Comparison of ENCODE assay signal across 8 mouse cellular contexts in genomic region chr19:4712156-4712780, GRCm38 (mm10). TPM values are rescaled to one million over a fixed set of nuclear protein-coding genes. Genes with fewer than 3 reads are reported as not detected.
A peak's percentile ranks its signal among the peaks of the same experiment; 100 is the strongest.
DNase-seq lines count a peak whose midpoint lies in the region; ATAC-seq and TF ChIP-seq lines count a peak whose summit lies in the region.

No protein-coding gene starts in this region.

- peak overlapping the region; percentile 94 for H3K4me2 ChIP-seq in heart, embryonic 12.5 days
- H3K4me2 ChIP-seq in forebrain, embryonic 11.5 days (ENCODE audit: low read depth, low read length, severe bottlenecking) = peak overlapping the region; percentile 92
- peak overlapping the region; percentile 71 for H3K4me2 ChIP-seq in liver, embryonic 12.5 days
- H3K4me2 ChIP-seq in stomach, postnatal 0 days (replicated peaks; ENCODE audit: low read depth) = peak overlapping the region; percentile 92

- under 1% methylated on average over 59 of the region's 60 CpGs for WGBS in heart, embryonic 12.5 days
- WGBS in forebrain, embryonic 11.5 days = under 1% methylated on average over 57 of the region's 60 CpGs
- under 1% methylated on average over 59 of the region's 60 CpGs for WGBS in liver, embryonic 12.5 days (ENCODE audit: insufficient replicate concordance)
- 2% methylated on average over 48 of the region's 60 CpGs for WGBS in stomach, postnatal 0 days

- TF ChIP-seq POLR2A in bone marrow macrophage, adult 2 months (IDR thresholded peaks at IDR 0.05; ENCODE audit: borderline replicate concordance, low read depth, low read length) = no peak

- H3K9me3 ChIP-seq in heart, embryonic 12.5 days (replicated peaks) = no peaks in the 10 kb centered on the region
- H3K9me3 ChIP-seq in forebrain, embryonic 11.5 days (ENCODE audit: control insufficient read depth, low read length) = no peaks in the 10 kb centered on the region
- no peaks in the 10 kb centered on the region for H3K9me3 ChIP-seq in liver, embryonic 12.5 days (replicated peaks)
- H3K9me3 ChIP-seq in stomach, postnatal 0 days (ENCODE audit: control insufficient read depth, low read length) = no peaks in the 10 kb centered on the region

- TF ChIP-seq CTCF in bone marrow macrophage, adult 2 months (IDR thresholded peaks at IDR 0.05; ENCODE audit: low read depth, low read length) = no peak
- TF ChIP-seq CTCF in stomach, postnatal 0 days (IDR thresholded peaks at IDR 0.05; ENCODE audit: low read depth) = no peak

- H3K9ac ChIP-seq in heart, embryonic 12.5 days = peak overlapping the region; percentile 55
- peak overlapping the region; percentile 88 for H3K9ac ChIP-seq in forebrain, embryonic 11.5 days (ENCODE audit: low read length)
- H3K9ac ChIP-seq in liver, embryonic 12.5 days = no peak overlapping the region
- H3K9ac ChIP-seq in stomach, postnatal 0 days (ENCODE audit: low read length) = peak overlapping the region; percentile 55

- no peak overlapping the region for H3K27ac ChIP-seq in heart, embryonic 12.5 days (ENCODE audit: poor library complexity, severe bottlenecking)
- no peak overlapping the region for H3K27ac ChIP-seq in bone marrow macrophage, adult 2 months (ENCODE audit: insufficient read depth, low read depth, low read length)
- H3K27ac ChIP-seq in forebrain, embryonic 11.5 days (ENCODE audit: low read depth, low read length) = peak overlapping the region; percentile 65
- no peak overlapping the region for H3K27ac ChIP-seq in liver, embryonic 12.5 days
- no peak overlapping the region for H3K27ac ChIP-seq in stomach, postnatal 0 days (replicated peaks)

- peaks cover 16% of the 10 kb centered on the region for H3K4me1 ChIP-seq in heart, embryonic 12.5 days (replicated peaks)
- 0 out of 2 replicates have a peak, but pooled peaks cover 2% of the 10 kb centered on the region for H3K4me1 ChIP-seq in bone marrow macrophage, adult 2 months (ENCODE audit: control insufficient read depth, insufficient read depth, low read length)
- peaks cover 5% of the 10 kb centered on the region; the same call in 1 of the 2 replicates for H3K4me1 ChIP-seq in forebrain, embryonic 11.5 days (replicated peaks; ENCODE audit: control insufficient read depth, insufficient read depth, low read length)
- peaks cover 4% of the 10 kb centered on the region; the same call in 1 of the 2 replicates for H3K4me1 ChIP-seq in liver, embryonic 12.5 days
- no peaks in the 10 kb centered on the region for H3K4me1 ChIP-seq in stomach, postnatal 0 days (replicated peaks; ENCODE audit: control insufficient read depth, insufficient read depth)

- no peaks in the 10 kb centered on the region for H3K36me3 ChIP-seq in heart, embryonic 12.5 days
- no peaks in the 10 kb centered on the region for H3K36me3 ChIP-seq in forebrain, embryonic 11.5 days (ENCODE audit: control insufficient read depth, insufficient read depth, low read length)
- H3K36me3 ChIP-seq in liver, embryonic 12.5 days = no peaks in the 10 kb centered on the region
- H3K36me3 ChIP-seq in stomach, postnatal 0 days (ENCODE audit: control insufficient read depth, insufficient read depth, low read length) = no peaks in the 10 kb centered on the region

- no peak for DNase-seq in heart, postnatal 4 days
- DNase-seq in forebrain, embryonic 11.5 days (ENCODE audit: low spot score) = peak; percentile 79
- no peak for DNase-seq in stomach, postnatal 0 days (ENCODE audit: low spot score)
- DNase-seq in MN1 (ENCODE audit: low spot score) = no peak
- DNase-seq in natural killer cell, adult 2 months (ENCODE audit: low spot score in 2 of 2) = no peak

- no peak for TF ChIP-seq EP300 in stomach, postnatal 0 days (optimal IDR thresholded peaks at IDR 0.05)

- peaks cover 86% of the 10 kb centered on the region for H3K27me3 ChIP-seq in heart, embryonic 12.5 days (replicated peaks)
- H3K27me3 ChIP-seq in forebrain, embryonic 11.5 days (ENCODE audit: control insufficient read depth, insufficient read depth, low read length) = peaks cover 3% of the 10 kb centered on the region
- peaks cover 84% of the 10 kb centered on the region for H3K27me3 ChIP-seq in liver, embryonic 12.5 days (replicated peaks)
- H3K27me3 ChIP-seq in stomach, postnatal 0 days (ENCODE audit: control insufficient read depth, insufficient read depth, low read length) = peaks cover 16% of the 10 kb centered on the region; the same call in 1 of the 2 replicates

- no peak for ATAC-seq in heart, embryonic 12.5 days (ENCODE audit: insufficient number of reproducible peaks, low FRiP score)
- peak; percentile 36; the same call in 1 of the 2 replicates for ATAC-seq in forebrain, embryonic 11.5 days (replicated peaks; ENCODE audit: low FRiP score)
- ATAC-seq in liver, embryonic 12.5 days = no peak
- ATAC-seq in stomach, postnatal 0 days (ENCODE audit: low FRiP score, low TSS enrichment) = peak; percentile 44; the same call in 1 of the 2 replicates

- peak overlapping the region; percentile 57 for H3K4me3 ChIP-seq in heart, embryonic 12.5 days
- H3K4me3 ChIP-seq in bone marrow macrophage, adult 2 months (ENCODE audit: insufficient read depth, low read length) = peak overlapping the region; percentile 45
- H3K4me3 ChIP-seq in forebrain, embryonic 11.5 days (ENCODE audit: low read depth, low read length) = peak overlapping the region; percentile 75
- H3K4me3 ChIP-seq in liver, embryonic 12.5 days = peak overlapping the region; percentile 47
- H3K4me3 ChIP-seq in stomach, postnatal 0 days (ENCODE audit: low read depth, low read length) = peak overlapping the region; percentile 51

RNA-seq across cellular contexts. Expression of gene Sptbn2, which starts 1.3 kb away (rescaled TPM):
- polyA plus RNA-seq in heart, embryonic 12.5 days (2016; fragmentation: Nextera tagmentation; extraction: Ambion mirVana) = 0.26 TPM in 2 replicates
- total RNA-seq in heart, postnatal 4 days (2021) = under 1 TPM; 0.25 to 0.33 TPM
- not detected in 2 replicates for polyA plus RNA-seq in bone marrow macrophage, adult 2 months (2012; ENCODE audit: insufficient read depth, insufficient read length, missing spikeins)
- polyA plus RNA-seq in forebrain, embryonic 11.5 days (2014; fragmentation: Nextera tagmentation; extraction: Ambion mirVana) = 15.2 and 16.7 TPM in 2 replicates
- 0.14 and 0.30 TPM in 2 replicates for polyA plus RNA-seq in liver, embryonic 12.5 days (2016; fragmentation: Nextera tagmentation; extraction: Ambion mirVana)
- 3.5 and 3.6 TPM in 2 replicates for polyA plus RNA-seq in stomach, postnatal 0 days (2015; fragmentation: Nextera tagmentation; extraction: Ambion mirVana)

RNA-seq across cellular contexts. Expression of gene Gm960, which starts 13.8 kb away (rescaled TPM):
- 1.2 and 2.0 TPM in 2 replicates for polyA plus RNA-seq in heart, embryonic 12.5 days (2016; fragmentation: Nextera tagmentation; extraction: Ambion mirVana)
- under 1 TPM; 0.12 to 0.68 TPM for total RNA-seq in heart, postnatal 4 days (2021)
- not detected in 2 replicates for polyA plus RNA-seq in bone marrow macrophage, adult 2 months (2012; ENCODE audit: insufficient read depth, insufficient read length, missing spikeins)
- polyA plus RNA-seq in forebrain, embryonic 11.5 days (2014; fragmentation: Nextera tagmentation; extraction: Ambion mirVana) = 4.6 and 4.9 TPM in 2 replicates
- 0.43 and 1.1 TPM in 2 replicates for polyA plus RNA-seq in liver, embryonic 12.5 days (2016; fragmentation: Nextera tagmentation; extraction: Ambion mirVana)
- polyA plus RNA-seq in stomach, postnatal 0 days (2015; fragmentation: Nextera tagmentation; extraction: Ambion mirVana) = 1.7 and 2.3 TPM in 2 replicates

RNA-seq across cellular contexts. Expression of gene Rbm4b, which starts 44.0 kb away (rescaled TPM):
- polyA plus RNA-seq in heart, embryonic 12.5 days (2016; fragmentation: Nextera tagmentation; extraction: Ambion mirVana) = 36.2 and 41.2 TPM in 2 replicates
- total RNA-seq in heart, postnatal 4 days (2021) = 1 to 10 TPM; 7.5 to 8.3 TPM
- polyA plus RNA-seq in bone marrow macrophage, adult 2 months (2012; ENCODE audit: insufficient read depth, insufficient read length, missing spikeins) = 6.2 and 7.7 TPM in 2 replicates
- polyA plus RNA-seq in forebrain, embryonic 11.5 days (2014; fragmentation: Nextera tagmentation; extraction: Ambion mirVana) = 136 and 139 TPM in 2 replicates
- polyA plus RNA-seq in liver, embryonic 12.5 days (2016; fragmentation: Nextera tagmentation; extraction: Ambion mirVana) = 22.7 and 24.0 TPM in 2 replicates
- 17.6 and 19.3 TPM in 2 replicates for polyA plus RNA-seq in stomach, postnatal 0 days (2015; fragmentation: Nextera tagmentation; extraction: Ambion mirVana)

Comparison
In these comparisons a context has a peak if more than half of its experiments do, and no peak if none do; other contexts are left out.
1. ATAC-seq: peak in forebrain, embryonic 11.5 days (single experiment) and stomach, postnatal 0 days (single experiment); none in heart, embryonic 12.5 days (single experiment) and liver, embryonic 12.5 days (single experiment).
2. Peak in every context shown above with its lines, with median percentiles within 50 percentile points of each other: H3K4me2 ChIP-seq and H3K4me3 ChIP-seq.